Mouse (Mus musculus): ENCODE measurements at regions not wholly inside any gene's neighbourhood (a gene's known extent, or its start where the extent isn't known, plus 50 kb on each side); places are given as distances from the start of the nearest gene placed in this dataset.

- Histone ChIP-seq H3K4me1 (ENCODE audit: control insufficient read depth, insufficient read depth, low read length) (no peaks in the 10 kb centered on the region), H3K27ac (ENCODE audit: low read depth, low read length) (no peak overlapping the region), H3K9me3 (replicated peaks; ENCODE audit: control insufficient read depth, low read length) (no peaks in the 10 kb centered on the region), H3K4me3 (ENCODE audit: low read depth, low read length) (no peak overlapping the region), H3K4me2 (no peak overlapping the region), H3K27me3 (ENCODE audit: control insufficient read depth, insufficient read depth, low read length) (no peaks in the 10 kb centered on the region), H3K36me3 (ENCODE audit: control insufficient read depth, insufficient read depth, low read length) (no peaks in the 10 kb centered on the region), H3K9ac (ENCODE audit: low read depth, low read length) (no peak overlapping the region)
- no peak for ATAC-seq (replicated peaks; ENCODE audit: insufficient number of reproducible peaks, low FRiP score, low TSS enrichment)
- 77% methylated on average over 5 of the region's 5 CpGs for WGBS (ENCODE audit: insufficient replicate concordance)
Observed at GRCm38 (mm10) chr1:189077861-189078260, 70.2 kb upstream of the Kctd3 start.

GRCm38 (mm10) chr1:189076276-189076675 is 68.6 kb upstream of the Kctd3 start:
- no peak for ATAC-seq (replicated peaks; ENCODE audit: insufficient number of reproducible peaks, low FRiP score, low TSS enrichment)
- Histone ChIP-seq H3K27ac (ENCODE audit: low read depth, low read length) (no peak overlapping the region), H3K27me3 (ENCODE audit: control insufficient read depth, insufficient read depth, low read length) (no peaks in the 10 kb centered on the region), H3K4me1 (ENCODE audit: control insufficient read depth, insufficient read depth, low read length) (peaks cover 2% of the 10 kb centered on the region; the same call in 1 of the 2 replicates), H3K9ac (ENCODE audit: low read depth, low read length) (no peak overlapping the region), H3K9me3 (replicated peaks; ENCODE audit: control insufficient read depth, low read length) (no peaks in the 10 kb centered on the region), H3K36me3 (ENCODE audit: control insufficient read depth, insufficient read depth, low read length) (no peaks in the 10 kb centered on the region), H3K4me2 (no peak overlapping the region), H3K4me3 (ENCODE audit: low read depth, low read length) (no peak overlapping the region)
- WGBS (ENCODE audit: insufficient replicate concordance) = 58% methylated on average over 4 of the region's 4 CpGs

GRCm38 (mm10) chr1:189075671-189076070 is 68.0 kb upstream of the Kctd3 start:
- peaks cover 4% of the 10 kb centered on the region; the same call in 1 of the 2 replicates for H3K4me1 ChIP-seq (ENCODE audit: control insufficient read depth, insufficient read depth, low read length)
- H3K27me3 ChIP-seq (ENCODE audit: control insufficient read depth, insufficient read depth, low read length) = no peaks in the 10 kb centered on the region
- H3K36me3 ChIP-seq (ENCODE audit: control insufficient read depth, insufficient read depth, low read length) = no peaks in the 10 kb centered on the region
- H3K9ac ChIP-seq (ENCODE audit: low read depth, low read length) = no peak overlapping the region
- H3K4me3 ChIP-seq (ENCODE audit: low read depth, low read length) = no peak overlapping the region
- 68% methylated on average over 13 of the region's 13 CpGs for WGBS (ENCODE audit: insufficient replicate concordance)
- no peaks in the 10 kb centered on the region for H3K9me3 ChIP-seq (replicated peaks; ENCODE audit: control insufficient read depth, low read length)
- H3K27ac ChIP-seq (ENCODE audit: low read depth, low read length) = no peak overlapping the region
- no peak overlapping the region for H3K4me2 ChIP-seq
- ATAC-seq (replicated peaks; ENCODE audit: insufficient number of reproducible peaks, low FRiP score, low TSS enrichment) = no peak

GRCm38 (mm10) chr1:189072516-189072915 is 64.9 kb upstream of the Kctd3 start:
- Histone ChIP-seq H3K36me3 (ENCODE audit: control insufficient read depth, insufficient read depth, low read length) (no peaks in the 10 kb centered on the region), H3K4me1 (ENCODE audit: control insufficient read depth, insufficient read depth, low read length) (peaks cover 11% of the 10 kb centered on the region), H3K9ac (ENCODE audit: low read depth, low read length) (no peak overlapping the region), H3K4me2 (no peak overlapping the region), H3K27me3 (ENCODE audit: control insufficient read depth, insufficient read depth, low read length) (no peaks in the 10 kb centered on the region), H3K27ac (ENCODE audit: low read depth, low read length) (no peak overlapping the region), H3K4me3 (ENCODE audit: low read depth, low read length) (no peak overlapping the region), H3K9me3 (replicated peaks; ENCODE audit: control insufficient read depth, low read length) (no peaks in the 10 kb centered on the region)
- ATAC-seq (replicated peaks; ENCODE audit: insufficient number of reproducible peaks, low FRiP score, low TSS enrichment) = no peak
- 83% methylated on average over 2 of the region's 2 CpGs for WGBS (ENCODE audit: insufficient replicate concordance)

GRCm38 (mm10) chr1:189068204-189068603 is 60.6 kb upstream of the Kctd3 start:
- ATAC-seq (replicated peaks; ENCODE audit: insufficient number of reproducible peaks, low FRiP score, low TSS enrichment) = no peak
- no peak overlapping the region for H3K9ac ChIP-seq (ENCODE audit: low read depth, low read length)
- no peak overlapping the region; the same call in 1 of the 2 replicates for H3K4me2 ChIP-seq
- no peaks in the 10 kb centered on the region for H3K9me3 ChIP-seq (replicated peaks; ENCODE audit: control insufficient read depth, low read length)
- no peak overlapping the region for H3K27ac ChIP-seq (ENCODE audit: low read depth, low read length)
- H3K27me3 ChIP-seq (ENCODE audit: control insufficient read depth, insufficient read depth, low read length) = no peaks in the 10 kb centered on the region
- no peaks in the 10 kb centered on the region for H3K36me3 ChIP-seq (ENCODE audit: control insufficient read depth, insufficient read depth, low read length)
- 43% methylated on average over 3 of the region's 3 CpGs for WGBS (ENCODE audit: insufficient replicate concordance)
- H3K4me3 ChIP-seq (ENCODE audit: low read depth, low read length) = no peak overlapping the region
- peaks cover 12% of the 10 kb centered on the region for H3K4me1 ChIP-seq (ENCODE audit: control insufficient read depth, insufficient read depth, low read length)

- Histone ChIP-seq H3K27ac (ENCODE audit: low read depth, low read length) (no peak overlapping the region), H3K4me1 (ENCODE audit: control insufficient read depth, insufficient read depth, low read length) (peaks cover 12% of the 10 kb centered on the region), H3K9me3 (replicated peaks; ENCODE audit: control insufficient read depth, low read length) (no peaks in the 10 kb centered on the region), H3K4me2 (no peak overlapping the region), H3K4me3 (ENCODE audit: low read depth, low read length) (no peak overlapping the region), H3K27me3 (ENCODE audit: control insufficient read depth, insufficient read depth, low read length) (no peaks in the 10 kb centered on the region), H3K9ac (ENCODE audit: low read depth, low read length) (no peak overlapping the region), H3K36me3 (ENCODE audit: control insufficient read depth, insufficient read depth, low read length) (no peaks in the 10 kb centered on the region)
- ATAC-seq (replicated peaks; ENCODE audit: insufficient number of reproducible peaks, low FRiP score, low TSS enrichment) = no peak
- WGBS (ENCODE audit: insufficient replicate concordance) = 76% methylated on average over 16 of the region's 16 CpGs
Observed at GRCm38 (mm10) chr1:189067204-189067960, 59.7 kb upstream of the Kctd3 start.

GRCm38 (mm10) chr1:189066446-189067151 is 59.0 kb upstream of the Kctd3 start:
- no peak overlapping the region for H3K9ac ChIP-seq (ENCODE audit: low read depth, low read length)
- peaks cover 12% of the 10 kb centered on the region for H3K4me1 ChIP-seq (ENCODE audit: control insufficient read depth, insufficient read depth, low read length)
- no peak overlapping the region for H3K27ac ChIP-seq (ENCODE audit: low read depth, low read length)
- H3K36me3 ChIP-seq (ENCODE audit: control insufficient read depth, insufficient read depth, low read length) = no peaks in the 10 kb centered on the region
- ATAC-seq (replicated peaks; ENCODE audit: insufficient number of reproducible peaks, low FRiP score, low TSS enrichment) = no peak
- 47% methylated on average over 6 of the region's 7 CpGs for WGBS (ENCODE audit: insufficient replicate concordance)
- no peaks in the 10 kb centered on the region for H3K9me3 ChIP-seq (replicated peaks; ENCODE audit: control insufficient read depth, low read length)
- H3K4me2 ChIP-seq = no peak overlapping the region
- no peaks in the 10 kb centered on the region for H3K27me3 ChIP-seq (ENCODE audit: control insufficient read depth, insufficient read depth, low read length)
- H3K4me3 ChIP-seq (ENCODE audit: low read depth, low read length) = no peak overlapping the region

GRCm38 (mm10) chr1:189065152-189065910 is 57.7 kb upstream of the Kctd3 start:
- 80% methylated on average over 5 of the region's 5 CpGs for WGBS (ENCODE audit: insufficient replicate concordance)
- H3K36me3 ChIP-seq (ENCODE audit: control insufficient read depth, insufficient read depth, low read length) = no peaks in the 10 kb centered on the region

More at GRCm38 (mm10) chr1:189065152-189065910, 57.7 kb upstream of the Kctd3 start:
- Histone ChIP-seq H3K27me3 (ENCODE audit: control insufficient read depth, insufficient read depth, low read length) (no peaks in the 10 kb centered on the region), H3K9me3 (replicated peaks; ENCODE audit: control insufficient read depth, low read length) (no peaks in the 10 kb centered on the region), H3K27ac (ENCODE audit: low read depth, low read length) (no peak overlapping the region), H3K4me3 (ENCODE audit: low read depth, low read length) (no peak overlapping the region), H3K4me1 (ENCODE audit: control insufficient read depth, insufficient read depth, low read length) (peaks cover 8% of the 10 kb centered on the region), H3K9ac (ENCODE audit: low read depth, low read length) (no peak overlapping the region), H3K4me2 (no peak overlapping the region)
- ATAC-seq (replicated peaks; ENCODE audit: insufficient number of reproducible peaks, low FRiP score, low TSS enrichment) = no peak
